13 mouse cellular contexts compared by ENCODE assay signal in the genomic region with DNA sequence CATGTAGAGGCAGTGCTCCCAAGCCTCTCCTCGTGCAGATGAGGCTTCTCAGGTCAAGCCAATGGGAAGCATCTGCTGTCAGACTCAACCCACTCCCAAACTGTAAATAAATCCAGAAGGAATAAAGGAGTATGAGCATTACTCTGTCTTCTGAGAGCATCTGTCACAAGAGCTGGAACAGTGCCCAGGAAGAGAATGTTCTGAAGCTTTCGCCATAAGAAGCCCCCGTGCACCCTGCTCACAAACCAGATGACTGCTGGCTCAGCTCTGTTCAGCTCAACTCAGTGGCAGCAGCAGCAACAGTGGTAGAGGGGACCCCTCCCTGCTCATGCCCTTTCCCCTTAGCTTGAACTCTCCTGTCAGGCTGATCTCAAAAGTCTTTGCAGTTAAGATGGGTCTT. TPM values are rescaled to one million over a fixed set of nuclear protein-coding genes. Genes with fewer than 3 reads are reported as not detected.
DNase-seq lines count a peak whose midpoint lies in the region; ATAC-seq lines count a peak whose summit lies in the region.
"Had no signal": no experiment of that assay in that cellular context is flagged by ENCODE, and none has a peak within 500 bp of the region (broad histone marks: within the 10 kb centered on the region; RNA-seq: fewer than 3 reads in every experiment).

No protein-coding gene starts in this region.

- ATAC-seq in cerebellum, adult (ENCODE audit: insufficient number of reproducible peaks, low FRiP score, low TSS enrichment): no peak

- DNase-seq in cerebellum, postnatal 14 days: peak; percentile 13 to 19
- DNase-seq in kidney, postnatal 10 days: peak; percentile 6
- no peak for DNase-seq in kidney, adult 8-10 months
- DNase-seq in layer of hippocampus, postnatal 10 days (ENCODE audit: low spot score in 2 of 2): peak; percentile 37 to 48
- DNase-seq in right cerebral cortex, postnatal 10 days (ENCODE audit: low spot score in 2 of 2): peak; percentile 67 to 79
- no peak for DNase-seq in thymus, postnatal 36 days
- DNase-seq in urinary bladder, adult 18-20 months (ENCODE audit: low spot score in 2 of 2): no peak
- DNase-seq: adrenal gland, postnatal 25 days; cerebellum, adult 8-10 months; heart, adult 2 months had no signal

RNA-seq across cellular contexts. Expression of gene Gm21834, which starts 47.2 kb away (rescaled TPM):
- not detected for total RNA-seq in layer of hippocampus, postnatal 10 days (2021)
- total RNA-seq: adrenal gland, postnatal 25 days; heart, adult 2 months; hematopoietic stem cell, adult 5-6 weeks; left cerebral cortex, adult 8-10 months had no signal

Comparison
In these comparisons a context has a peak if more than half of its experiments do, and no peak if none do; other contexts are left out.
1. DNase-seq: peak in cerebellum, postnatal 14 days (2 of 2), kidney, postnatal 10 days (single experiment), layer of hippocampus, postnatal 10 days (2 of 2) and right cerebral cortex, postnatal 10 days (2 of 2); none in kidney, adult 8-10 months (0 of 2), thymus, postnatal 36 days (0 of 2) and urinary bladder, adult 18-20 months (0 of 2).